Mouse (Mus musculus): Measurements from ENCODE around the gene Peli3.

DNA sequence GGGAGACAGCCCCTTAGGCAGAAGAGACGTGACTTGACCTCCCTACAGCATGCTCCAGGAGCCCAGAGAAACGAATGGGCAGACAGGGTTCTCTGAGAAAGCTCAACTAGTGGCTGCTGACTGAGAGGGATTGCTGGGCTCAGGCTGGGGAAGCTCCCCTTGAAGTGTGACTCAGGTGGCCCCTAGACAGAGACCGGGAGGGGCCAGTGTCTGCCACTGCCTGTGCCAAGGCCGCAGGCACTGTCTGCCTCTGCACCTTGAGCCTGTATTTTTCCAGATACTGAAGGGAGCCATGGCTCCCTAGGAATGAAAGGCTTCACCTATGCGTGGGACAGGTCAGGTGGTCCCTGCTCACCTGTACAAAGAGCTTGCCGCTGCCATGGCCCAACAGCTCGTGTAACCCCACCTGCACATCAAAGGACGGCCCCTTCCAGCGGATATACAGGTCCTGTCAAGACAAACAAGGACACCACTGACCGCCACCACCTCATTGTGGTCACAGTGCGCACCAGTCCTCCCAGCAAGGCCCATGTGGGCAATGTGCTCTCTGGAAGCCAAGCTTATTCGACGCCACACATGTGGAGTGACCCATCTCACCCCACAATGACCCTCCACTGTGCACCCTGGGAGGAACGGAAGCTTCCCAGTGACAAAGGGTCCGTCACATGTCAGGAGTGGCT lies 26.9 kb downstream of the Peli3 start:
- TF ChIP-seq TAL1 (IDR thresholded peaks at IDR 0.05; ENCODE audit: low read length): no peak
- TF ChIP-seq GATA1 (IDR thresholded peaks at IDR 0.05; ENCODE audit: low read length): no peak

Measured in erythroblast, embryonic 14.5 days (primary cell).